Mouse (Mus musculus) natural killer cell, adult 2 months (primary cell): ENCODE data around the gene Shank3.
A peak's percentile ranks its signal among the peaks of the same experiment; 100 is the strongest.

Source experiments
- DNase-seq, 2 experiments: peaks; one replicate each; pipeline ENCODE4 v3.0.0; 2022; ENCODE audit warnings: low spot score in 2 of 2

Gene Shank3

DNA sequence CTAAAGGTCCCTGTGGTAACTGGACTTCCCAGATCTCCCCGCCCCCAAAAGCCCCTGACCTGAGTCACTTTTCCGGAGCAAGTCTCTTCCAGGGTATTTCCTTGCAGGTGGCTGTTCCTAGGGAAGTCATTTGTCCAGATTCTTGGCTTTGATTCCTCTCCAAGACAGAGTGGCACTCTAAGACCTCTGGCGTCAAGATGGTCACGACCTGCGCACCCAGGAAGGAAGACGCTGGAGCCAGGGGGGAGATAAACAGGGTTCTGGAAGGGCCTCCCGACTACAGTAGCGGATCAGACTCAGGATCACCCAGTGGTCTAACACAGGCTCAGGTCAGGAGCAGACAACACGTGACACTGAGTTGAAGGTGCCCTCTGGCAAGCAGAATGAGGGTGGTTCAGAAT is 22.3 kb upstream of the Shank3 start, which contains the start of gene Arsa:
TSS of gene Arsa (minus strand) at position 335 of the 401 bp plus-strand sequence.
- DNase-seq, result no peak

DNA sequence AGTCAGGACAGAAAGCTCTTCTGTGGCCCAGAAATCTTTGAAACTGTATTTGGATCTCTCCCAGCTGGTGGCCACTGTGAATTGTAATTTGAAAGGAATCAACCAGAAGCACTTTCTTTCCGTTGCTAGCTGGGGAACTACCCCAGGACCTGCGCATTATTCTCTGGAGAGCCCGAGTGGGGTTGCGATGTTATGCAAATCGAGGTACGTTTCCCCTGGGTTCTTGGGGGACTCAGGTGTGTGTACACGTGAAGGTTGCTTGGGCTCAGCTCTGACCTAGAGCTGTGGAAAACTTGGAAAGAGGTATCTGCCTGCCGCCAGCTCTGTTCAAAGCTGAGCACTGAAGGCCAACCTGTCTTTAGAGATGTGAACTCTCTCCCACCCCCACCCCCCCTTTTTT is 21.6 kb upstream of the Shank3 start:
- no peak for DNase-seq

DNA sequence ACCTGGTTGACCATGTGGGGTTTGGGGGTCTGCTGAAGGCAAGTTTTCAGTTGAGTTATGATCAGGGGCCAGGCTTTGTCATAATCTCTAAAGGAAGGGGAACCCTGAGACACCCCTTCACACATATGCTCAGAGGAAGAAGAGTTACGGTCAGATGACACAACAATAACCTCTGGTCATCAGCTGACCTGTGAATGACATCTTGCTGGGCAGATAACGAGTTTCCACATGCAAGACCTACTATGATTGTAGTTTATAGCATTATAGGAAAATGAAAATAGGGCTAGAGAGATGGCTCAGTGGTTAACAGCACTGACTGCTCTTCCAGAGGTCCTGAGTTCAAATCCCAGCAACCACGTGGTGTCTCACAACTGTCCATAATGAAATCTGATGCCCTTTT is 20.8 kb upstream of the Shank3 start:
- DNase-seq, result no peak

DNA sequence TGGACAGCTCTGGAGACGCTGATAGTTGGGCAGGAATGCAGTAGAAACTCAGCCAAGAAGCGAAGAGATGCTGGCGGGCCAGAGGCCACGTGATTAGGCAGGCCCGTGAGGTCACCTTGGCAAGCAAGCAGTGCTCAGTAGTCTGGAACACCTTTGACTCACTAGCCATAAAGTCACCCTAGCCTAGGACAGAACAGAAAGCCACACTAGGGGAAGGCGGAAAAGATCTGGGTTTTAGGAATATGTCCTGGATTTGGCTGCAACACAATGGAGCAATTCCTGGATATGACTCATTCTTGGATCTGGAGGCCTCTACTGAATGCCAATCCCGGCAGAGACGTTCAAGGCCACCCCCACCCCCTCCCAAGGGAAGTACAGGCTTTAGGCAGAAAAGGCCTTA is 18.8 kb upstream of the Shank3 start:
- DNase-seq, result no peak

DNA sequence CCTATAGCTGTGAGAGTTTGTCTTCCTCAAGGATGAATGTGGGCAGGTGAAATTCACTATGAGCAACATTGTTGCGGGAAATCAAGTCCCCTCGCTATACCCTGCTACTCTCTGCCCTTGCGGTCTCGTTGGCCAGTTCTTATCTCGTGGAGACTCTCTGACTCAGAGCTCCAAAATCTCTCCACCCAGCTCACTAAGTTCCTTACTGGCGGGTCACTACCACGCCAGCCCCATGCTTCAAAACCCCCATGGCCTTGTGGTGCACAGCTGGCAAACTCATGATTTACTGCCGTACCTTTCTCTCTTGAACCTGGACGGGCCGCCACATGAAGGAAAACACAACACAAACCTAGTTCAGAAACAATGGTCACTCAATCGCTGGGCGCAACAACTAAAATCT is 11.2 kb upstream of the Shank3 start:
- DNase-seq, result no peak

DNA sequence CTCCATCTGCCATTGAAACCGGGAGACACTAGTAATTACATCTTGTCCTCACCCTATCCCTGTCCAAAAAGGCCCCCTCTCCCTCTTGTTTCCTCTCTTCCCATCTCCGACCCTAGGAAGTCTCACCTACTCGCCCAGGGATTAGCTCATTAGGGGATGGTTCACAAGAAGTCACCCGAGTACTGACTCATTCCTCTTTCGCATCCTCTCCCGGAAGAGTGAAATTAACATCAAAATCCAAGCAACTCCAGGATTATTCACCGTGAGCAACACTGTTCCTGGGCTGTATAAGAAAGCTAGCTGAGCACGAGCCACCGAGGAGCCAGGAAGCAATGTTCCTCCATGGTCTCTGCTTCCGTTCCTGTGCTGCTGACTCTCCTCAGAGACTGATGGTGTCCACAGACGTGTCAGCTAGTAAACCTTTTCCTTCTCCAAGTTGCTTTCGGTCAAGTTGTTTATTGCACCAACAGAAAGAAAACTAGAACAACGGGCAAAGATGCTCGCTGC is 10.8 kb upstream of the Shank3 start:
- DNase-seq, result no peak

DNA sequence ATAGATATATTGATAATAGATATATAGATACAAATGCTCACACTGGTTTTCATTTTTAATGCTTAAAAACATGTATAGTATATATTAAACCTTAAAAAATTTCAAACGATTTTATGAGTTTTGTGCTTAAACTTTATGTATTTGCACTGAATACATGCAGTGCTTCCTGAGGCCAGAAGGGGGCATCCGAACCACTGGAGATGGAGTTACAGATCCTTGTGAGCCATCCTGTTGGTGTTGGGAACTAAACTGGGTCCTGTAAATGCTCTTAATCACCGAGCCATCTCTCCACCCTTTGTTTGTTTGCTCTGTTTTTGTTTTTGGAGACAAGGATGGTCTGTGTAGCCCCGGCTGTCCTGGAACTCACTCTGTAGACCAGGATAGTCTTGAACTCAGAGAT is 4.5 kb upstream of the Shank3 start:
- no peak for DNase-seq

DNA sequence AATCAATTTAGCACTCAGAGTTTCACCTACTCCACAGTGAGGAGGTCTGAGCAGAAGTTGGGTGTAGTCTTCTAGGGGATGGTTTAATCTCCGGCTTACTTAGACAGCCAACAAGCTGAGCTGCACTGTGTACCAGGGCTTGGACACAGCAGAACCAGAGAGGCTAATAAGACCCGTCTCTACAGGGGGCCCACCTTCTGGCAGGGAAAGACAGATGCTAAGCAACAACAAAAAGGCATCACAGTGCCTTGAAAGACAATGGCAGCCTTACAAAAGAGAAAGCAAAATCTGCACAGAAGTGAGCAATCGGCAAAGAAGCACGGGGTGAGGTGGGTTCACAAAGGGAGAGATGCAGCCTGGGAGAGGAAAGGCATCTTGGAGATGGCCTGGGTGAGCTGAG is 3.3 kb upstream of the Shank3 start:
- DNase-seq, result no peak

DNA sequence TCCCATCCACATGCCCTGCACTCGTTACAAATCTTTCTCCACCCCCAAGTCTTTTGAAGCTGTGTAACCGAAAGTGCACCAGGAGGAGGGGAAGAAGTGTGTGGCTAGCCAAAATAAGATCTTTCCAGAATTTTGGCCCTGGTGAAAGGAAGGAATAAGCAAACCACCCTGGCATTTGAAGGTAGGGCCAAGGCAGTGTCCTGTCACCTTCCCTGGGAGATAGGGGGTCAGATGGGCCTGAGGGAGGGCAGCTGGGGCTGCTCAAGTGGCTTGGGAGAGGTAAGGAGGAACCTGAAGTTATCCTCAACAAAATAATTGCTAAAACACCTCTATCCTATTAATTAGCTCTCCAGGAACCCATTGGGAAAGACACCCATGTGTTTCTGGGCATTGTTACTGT is 2.6 kb upstream of the Shank3 start:
- no peak for DNase-seq

DNA sequence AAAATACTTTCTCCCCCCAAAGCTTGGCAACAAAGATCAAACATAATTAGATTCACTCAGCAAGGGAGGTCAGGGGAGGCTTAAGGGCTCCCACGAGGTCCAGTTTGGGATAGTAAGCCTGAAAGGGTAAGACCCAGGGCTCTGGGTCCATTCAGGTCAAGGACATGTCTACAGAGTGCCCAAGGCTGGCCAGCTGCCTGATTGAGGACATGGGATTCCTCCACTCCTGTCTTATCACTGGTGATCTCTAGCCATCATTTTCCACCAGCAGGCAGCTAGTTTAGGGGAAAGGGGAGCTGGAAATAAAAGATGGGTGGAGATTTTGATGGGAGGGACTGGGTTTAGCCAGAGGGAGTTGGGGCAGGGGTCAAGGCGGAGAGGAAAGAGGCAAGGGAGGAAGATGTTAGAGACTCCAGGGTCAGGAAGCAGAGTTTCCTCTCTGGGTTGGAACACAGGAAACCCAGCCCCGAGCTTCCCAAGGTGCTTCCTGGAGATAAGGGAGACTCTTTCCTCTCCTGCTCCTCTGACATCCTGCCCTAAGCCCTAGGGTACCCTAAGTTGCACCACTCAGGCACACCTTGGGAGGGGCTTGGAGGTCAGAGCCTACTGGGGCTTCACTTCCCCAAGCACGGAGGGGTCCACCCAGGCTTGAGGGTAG is 1.9 kb upstream of the Shank3 start:
- no peak for DNase-seq

DNA sequence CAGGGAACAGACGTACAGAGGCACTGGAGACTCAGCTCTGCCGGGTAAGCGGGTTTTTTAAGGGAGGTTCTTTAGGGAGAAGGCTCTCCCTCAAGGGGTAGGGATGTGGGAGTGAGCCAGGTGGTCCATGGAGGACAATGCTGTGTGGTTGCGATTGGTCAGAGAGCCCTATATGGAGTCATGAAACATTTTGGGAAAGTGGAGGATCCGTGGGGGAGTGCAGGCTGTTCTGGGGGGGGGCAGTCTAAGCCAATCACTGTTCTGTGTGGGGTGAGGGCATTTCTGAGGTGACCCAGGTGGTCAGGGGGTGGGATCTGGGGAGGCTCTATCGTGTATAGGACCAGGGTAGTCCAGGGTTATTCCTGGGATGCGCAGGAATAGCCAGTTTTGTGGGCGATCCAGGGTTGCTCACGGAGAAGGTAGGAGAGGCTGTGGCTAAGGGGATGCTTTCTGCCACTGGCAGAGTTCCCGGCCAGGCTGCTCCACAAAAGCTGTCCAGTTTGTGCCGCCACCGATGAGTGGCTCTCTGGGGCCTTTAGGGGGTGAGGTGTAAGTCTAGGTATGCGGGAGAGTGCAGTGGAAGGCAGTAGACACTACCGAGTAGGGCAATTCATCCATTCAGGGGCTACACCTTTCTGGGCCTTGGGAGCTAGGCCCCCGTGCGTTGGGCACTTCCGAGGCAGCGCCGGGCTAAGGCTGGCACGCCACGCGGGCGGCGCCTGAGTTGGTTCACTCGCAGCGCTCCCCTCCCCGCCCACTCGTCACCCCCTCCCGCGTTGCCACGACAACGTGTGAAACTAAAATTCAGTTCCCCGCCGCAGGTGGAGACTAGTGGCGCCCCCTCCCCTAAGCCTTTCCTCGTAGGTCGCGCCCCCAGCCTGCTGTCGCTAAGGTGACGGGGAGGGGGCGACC is 1.1 kb upstream of the Shank3 start:
- peak in 1 of 2 experiments; percentile 26 for DNase-seq

DNA sequence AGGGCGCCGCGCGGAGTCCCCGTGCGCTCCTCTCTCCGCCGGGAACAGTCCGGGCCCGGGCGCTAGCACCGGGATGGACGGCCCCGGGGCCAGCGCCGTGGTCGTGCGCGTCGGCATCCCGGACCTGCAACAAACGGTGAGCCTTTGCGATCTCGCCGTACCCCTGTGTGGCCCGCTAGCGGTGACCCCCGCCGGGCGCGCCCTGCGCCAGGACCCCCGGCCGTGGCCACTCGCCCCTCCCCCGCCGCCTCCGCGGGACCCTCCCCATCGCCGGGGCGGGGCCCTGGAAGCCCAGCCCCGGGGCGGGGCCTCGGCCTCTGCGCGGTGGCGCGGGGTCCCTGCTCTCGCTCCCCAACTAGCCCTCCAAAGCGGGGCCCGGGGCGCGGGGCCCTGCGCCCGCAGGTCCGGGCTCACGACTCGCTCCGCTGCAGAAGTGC is 379 bp downstream of the Shank3 start:
- no peak for DNase-seq

DNA sequence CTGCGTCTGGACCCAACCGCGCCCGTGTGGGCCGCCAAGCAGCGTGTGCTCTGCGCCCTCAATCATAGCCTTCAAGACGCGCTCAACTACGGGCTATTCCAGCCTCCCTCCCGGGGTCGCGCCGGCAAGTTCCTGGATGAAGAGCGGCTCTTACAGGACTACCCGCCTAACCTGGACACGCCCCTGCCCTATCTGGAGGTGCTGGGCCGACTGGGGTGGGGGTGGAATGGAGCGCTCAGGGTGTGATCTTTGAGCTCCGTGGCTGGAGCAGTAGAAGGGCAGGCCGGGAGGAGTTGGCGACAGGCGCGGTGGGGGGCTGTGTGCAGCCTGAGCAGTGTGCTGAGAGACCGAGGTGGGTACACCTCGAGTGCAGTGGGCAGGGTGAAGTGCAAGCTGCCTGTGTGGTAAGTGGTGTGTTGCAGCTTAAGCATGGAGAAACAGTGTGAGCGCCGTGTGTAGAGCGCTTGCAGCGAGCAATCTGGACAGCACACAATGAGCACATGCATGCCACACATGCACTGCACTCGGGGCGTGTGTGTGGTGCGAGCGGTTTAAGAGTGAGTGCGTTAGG is 883 bp downstream of the Shank3 start:
- DNase-seq, result no peak

DNA sequence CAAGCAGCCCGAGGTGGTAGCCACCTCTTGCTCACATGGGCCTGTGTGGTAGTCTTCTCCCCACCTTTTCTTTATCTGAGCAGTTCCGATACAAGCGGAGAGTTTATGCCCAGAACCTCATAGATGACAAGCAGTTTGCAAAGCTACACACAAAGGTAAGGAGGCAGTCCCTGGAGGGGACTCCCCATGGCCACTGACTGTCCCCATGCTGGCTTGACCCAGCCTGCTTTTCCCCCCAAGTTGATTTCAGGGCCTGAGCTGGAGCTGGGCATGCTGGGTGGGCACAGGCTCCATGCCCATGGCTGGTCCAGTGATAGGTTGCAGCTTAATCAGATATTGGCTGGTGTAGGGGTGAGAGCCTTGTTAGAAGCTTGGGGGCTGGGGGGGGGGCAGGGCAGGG is 1.9 kb downstream of the Shank3 start:
- no peak for DNase-seq

DNA sequence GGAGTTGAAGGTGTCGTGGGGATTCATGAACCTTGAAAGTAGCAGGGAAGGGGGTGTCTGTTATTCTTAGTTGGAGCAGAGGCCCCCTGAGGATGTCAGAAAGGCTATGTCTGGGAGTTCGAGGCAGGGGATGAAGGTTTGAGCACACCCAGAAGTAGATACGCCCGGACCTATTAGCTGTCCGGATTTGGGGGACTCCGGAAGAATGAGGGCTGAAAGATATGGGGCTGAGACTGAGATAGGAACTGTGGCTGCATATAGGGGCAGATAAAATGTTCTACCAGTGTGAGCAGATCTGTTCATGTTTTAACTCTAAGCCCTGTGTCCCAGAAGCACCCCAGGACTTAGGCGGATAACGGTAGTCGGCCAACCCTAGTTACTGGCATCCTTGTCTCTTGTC is 5.4 kb downstream of the Shank3 start:
- no peak for DNase-seq

DNA sequence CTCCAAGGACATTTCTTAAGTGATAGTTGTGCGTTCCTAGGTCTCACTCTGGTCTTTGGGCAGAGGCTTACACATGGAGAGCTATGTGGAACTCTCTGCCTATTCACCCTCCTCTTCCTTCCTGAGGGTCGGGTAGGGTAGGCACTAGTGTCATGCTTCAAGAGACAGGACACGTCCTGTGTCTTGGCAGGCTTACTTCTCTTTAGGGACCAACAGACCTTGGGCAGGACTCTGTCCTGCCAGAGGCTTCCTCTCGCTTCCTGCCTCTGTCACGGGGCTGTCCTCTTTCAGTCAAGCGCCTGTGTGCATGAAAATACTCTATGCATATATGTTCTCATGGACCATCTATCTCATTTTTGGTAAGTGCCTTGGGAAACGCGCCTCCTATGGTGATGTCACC is 8.3 kb downstream of the Shank3 start:
- no peak for DNase-seq

DNA sequence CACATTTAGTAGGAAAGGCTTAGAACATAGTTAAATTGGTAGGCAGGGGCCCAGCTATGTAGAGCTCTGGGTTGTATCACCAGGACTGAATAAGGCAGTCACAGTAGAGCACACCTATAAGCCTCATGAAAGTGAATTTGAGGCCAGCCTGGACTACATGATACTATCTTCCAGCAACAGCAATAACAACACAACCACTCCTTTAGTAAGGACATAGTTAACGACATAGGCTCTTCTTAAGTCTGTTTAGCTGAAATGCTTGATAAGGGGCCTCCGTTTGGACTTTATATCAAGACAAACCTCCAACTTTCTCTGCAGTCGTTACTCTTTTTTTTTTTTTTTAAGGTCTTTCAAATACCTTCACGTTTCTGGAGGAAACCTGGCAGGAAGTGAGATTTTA is 13.3 kb downstream of the Shank3 start:
- no peak for DNase-seq

DNA sequence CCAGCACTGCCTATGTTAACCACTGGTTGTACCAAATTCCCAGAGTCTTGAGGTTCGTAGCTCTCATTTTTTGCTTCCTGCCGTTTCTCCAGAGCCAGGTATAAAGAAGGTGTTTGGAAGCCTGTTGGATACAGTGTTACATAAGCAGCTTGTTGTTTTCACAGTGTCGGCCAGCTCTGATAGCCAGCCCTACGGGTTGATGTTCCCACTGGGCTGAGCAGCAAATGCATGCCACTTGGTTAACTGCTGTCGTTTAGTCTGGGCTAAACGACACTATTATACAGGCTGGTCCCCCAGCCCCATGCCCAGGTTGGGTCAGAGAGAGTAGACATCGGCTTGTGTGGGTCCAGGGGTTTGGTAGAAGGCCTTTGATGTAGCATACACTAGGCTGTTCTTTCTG is 22.5 kb downstream of the Shank3 start:
- DNase-seq, result no peak

DNA sequence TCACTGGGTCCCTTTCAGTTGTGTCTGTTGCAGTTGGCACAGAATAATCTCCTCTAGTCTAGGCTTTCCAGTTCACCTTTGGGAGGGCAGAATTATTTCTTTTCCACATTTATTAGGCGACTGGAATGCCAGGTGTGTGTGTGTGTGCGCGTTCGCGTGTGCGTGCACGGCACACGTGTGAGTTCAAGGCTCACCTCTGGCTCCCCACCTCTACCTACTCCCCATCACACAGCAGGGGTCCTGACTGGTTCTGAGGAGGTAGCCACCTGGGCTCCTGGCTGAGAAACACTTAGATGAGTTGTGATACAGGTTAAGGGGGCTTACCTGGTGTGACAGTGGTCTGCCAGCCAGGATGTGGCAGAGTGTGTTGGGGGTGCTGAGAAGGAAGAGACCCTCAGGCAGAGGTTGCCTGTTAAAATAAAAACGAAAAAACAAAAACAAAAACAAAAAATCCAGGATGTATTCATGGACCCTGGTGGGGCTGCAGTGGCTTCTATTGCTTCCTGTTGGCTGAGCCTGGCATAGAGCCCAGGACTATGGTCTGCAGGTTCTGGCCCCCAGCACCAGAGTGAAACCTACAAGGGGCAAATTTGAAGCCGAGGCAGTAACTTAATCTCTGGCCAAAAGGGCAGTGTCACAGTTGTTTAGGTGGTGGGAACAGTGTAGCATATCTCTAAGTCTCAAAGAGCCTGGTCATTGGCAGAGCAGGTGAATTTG is 23.3 kb downstream of the Shank3 start:
- no peak for DNase-seq

DNA sequence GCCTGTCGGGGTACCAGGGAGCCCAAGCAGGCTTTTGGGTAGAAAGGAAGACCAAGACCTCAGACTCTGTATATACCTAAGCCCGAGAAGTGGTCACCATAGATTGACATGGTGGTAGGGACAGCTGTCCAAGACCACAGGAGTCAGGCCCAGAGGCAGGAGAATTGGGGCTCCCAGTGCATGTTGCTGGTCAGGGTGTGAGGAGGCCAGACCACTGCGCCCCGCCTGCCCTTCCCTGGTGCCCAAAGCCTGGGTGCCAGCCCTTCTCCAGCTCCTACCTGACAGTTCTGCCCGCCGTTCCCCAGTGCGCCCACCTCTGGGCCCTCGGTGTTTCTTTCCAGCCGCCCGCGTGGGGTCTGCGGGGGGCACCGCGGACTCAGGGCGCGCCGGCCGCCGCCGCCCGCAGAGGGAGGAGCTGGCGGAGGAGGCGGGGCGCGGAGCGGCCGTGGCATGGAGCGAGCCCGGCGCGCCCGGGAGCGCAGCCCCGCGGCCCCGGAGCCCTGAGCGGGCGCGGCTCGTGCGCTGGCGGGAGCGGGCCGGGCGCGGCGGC is 23.9 kb downstream of the Shank3 start:
- no peak for DNase-seq

DNA sequence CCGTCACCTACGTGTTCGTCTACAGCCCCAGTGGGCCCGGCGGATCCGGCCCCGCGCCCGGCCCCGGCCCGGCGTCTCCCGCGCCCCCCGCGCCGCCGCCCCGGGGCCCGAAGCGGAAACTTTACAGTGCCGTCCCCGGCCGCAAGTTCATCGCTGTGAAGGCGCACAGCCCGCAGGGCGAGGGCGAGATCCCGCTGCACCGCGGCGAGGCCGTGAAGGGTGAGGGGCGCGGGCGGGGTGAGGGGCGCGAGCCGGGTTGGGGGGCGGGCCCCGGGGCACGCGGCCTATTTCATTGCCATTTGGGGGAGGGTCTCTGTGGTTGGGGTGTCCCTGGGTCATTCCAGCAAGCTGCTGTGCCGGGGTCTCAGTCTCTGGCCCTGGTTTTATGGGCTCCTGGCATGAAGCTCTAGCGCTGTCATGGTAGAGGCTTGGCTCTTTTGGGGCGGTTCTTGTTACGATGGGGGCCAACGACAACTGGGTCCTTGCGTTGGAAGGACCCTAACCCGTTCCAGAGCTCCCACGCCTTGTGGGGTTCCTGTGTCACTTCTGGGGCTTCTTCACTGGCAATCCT is 24.7 kb downstream of the Shank3 start:
- no peak for DNase-seq
